Mouse (Mus musculus): ENCODE measurements around the gene Bclaf3. TPM values are rescaled to one million over a fixed set of nuclear protein-coding genes. Genes with fewer than 3 reads are reported as not detected.
"Not testable (repeated sequence)": the region's sequence is repeated elsewhere in the genome, so short reads cannot be mapped to it uniquely, and the experiment has no call there.

The Bclaf3 gene
- total RNA-seq (2021): 1 to 10 TPM; 7.7 to 9.1 TPM
- long read RNA-seq, experiment 1, transcript Bclaf3-202 (12 exons, 3,366 nt): major isoform, 9 of 13 reads
- long read RNA-seq, experiment 1, partial matches to known transcripts: 0 of 13 reads
- long read RNA-seq, experiment 1, other reads (novel, unspliced or antisense): 4 of 13 reads
- long read RNA-seq, experiment 2, transcript Bclaf3-202 (12 exons, 3,366 nt): major isoform, 11 of 21 reads
- long read RNA-seq, experiment 2, partial matches to known transcripts: 5 of 21 reads
- long read RNA-seq, experiment 2, other reads (novel, unspliced or antisense): 5 of 21 reads

- DNase-seq (ENCODE audit: low spot score in 2 of 2): no peak
Measured at GRCm38 (mm10) chrX:159526388-159526787, at the start of gene Bclaf3. TSS of gene Bclaf3 (plus strand) at chrX:159526688.

- not testable (repeated sequence) for DNase-seq (ENCODE audit: low spot score in 2 of 2)
Measured at GRCm38 (mm10) chrX:159478243-159478940, 48.1 kb upstream of the Bclaf3 start.

- no peak for DNase-seq (ENCODE audit: low spot score in 2 of 2)
Measured at GRCm38 (mm10) chrX:159484247-159484646, 42.2 kb upstream of the Bclaf3 start.

GRCm38 (mm10) chrX:159503181-159503580 is 23.3 kb upstream of the Bclaf3 start:
- DNase-seq (ENCODE audit: low spot score in 2 of 2): no peak

GRCm38 (mm10) chrX:159508331-159509036 is 18.0 kb upstream of the Bclaf3 start:
- no peak for DNase-seq (ENCODE audit: low spot score in 2 of 2)

- DNase-seq (ENCODE audit: low spot score in 2 of 2): no peak
Measured at GRCm38 (mm10) chrX:159509042-159509441, 17.4 kb upstream of the Bclaf3 start.

- DNase-seq (ENCODE audit: low spot score in 2 of 2): no peak
Measured at GRCm38 (mm10) chrX:159509847-159510715, 16.4 kb upstream of the Bclaf3 start.

GRCm38 (mm10) chrX:159510716-159511051 is 15.8 kb upstream of the Bclaf3 start:
- no peak for DNase-seq (ENCODE audit: low spot score in 2 of 2)

GRCm38 (mm10) chrX:159515599-159515998 is 10.9 kb upstream of the Bclaf3 start:
- no peak for DNase-seq (ENCODE audit: low spot score in 2 of 2)

- no peak for DNase-seq (ENCODE audit: low spot score in 2 of 2)
Measured at GRCm38 (mm10) chrX:159521780-159522179, 4.7 kb upstream of the Bclaf3 start.

- DNase-seq (ENCODE audit: low spot score in 2 of 2): no peak
Measured at GRCm38 (mm10) chrX:159522651-159523050, 3.8 kb upstream of the Bclaf3 start.

GRCm38 (mm10) chrX:159532427-159532810 is 5.9 kb downstream of the Bclaf3 start:
- peak; percentile 91 to 94 for DNase-seq (ENCODE audit: low spot score in 2 of 2)

GRCm38 (mm10) chrX:159532811-159533462 is 6.4 kb downstream of the Bclaf3 start:
- peak in 1 of 2 experiments; percentile 23 for DNase-seq (ENCODE audit: low spot score in 2 of 2)

GRCm38 (mm10) chrX:159541936-159542335 is 15.4 kb downstream of the Bclaf3 start:
- DNase-seq (ENCODE audit: low spot score in 2 of 2): no peak

GRCm38 (mm10) chrX:159547093-159547492 is 20.6 kb downstream of the Bclaf3 start:
- DNase-seq (ENCODE audit: low spot score in 2 of 2): no peak

GRCm38 (mm10) chrX:159584738-159585137 is 58.2 kb downstream of the Bclaf3 start:
- DNase-seq (ENCODE audit: low spot score in 2 of 2): not testable (repeated sequence)

- no peak for DNase-seq (ENCODE audit: low spot score in 2 of 2)
Measured at GRCm38 (mm10) chrX:159591633-159592032, 65.1 kb downstream of the Bclaf3 start.

- no peak for DNase-seq (ENCODE audit: low spot score in 2 of 2)
Measured at GRCm38 (mm10) chrX:159597502-159597901, 71.0 kb downstream of the Bclaf3 start.

GRCm38 (mm10) chrX:159604832-159605231 is 78.3 kb downstream of the Bclaf3 start:
- no peak for DNase-seq (ENCODE audit: low spot score in 2 of 2)

- no peak for DNase-seq (ENCODE audit: low spot score in 2 of 2)
Measured at GRCm38 (mm10) chrX:159606936-159607335, 80.4 kb downstream of the Bclaf3 start.
